Mouse (Mus musculus): ENCODE data around the gene Cdk14.
A peak's percentile ranks its signal among the peaks of the same experiment; 100 is the strongest.
"Not testable (repeated sequence)": the region's sequence is repeated elsewhere in the genome, so short reads cannot be mapped to it uniquely, and the experiment has no call there.

Cdk14 gene

DNA sequence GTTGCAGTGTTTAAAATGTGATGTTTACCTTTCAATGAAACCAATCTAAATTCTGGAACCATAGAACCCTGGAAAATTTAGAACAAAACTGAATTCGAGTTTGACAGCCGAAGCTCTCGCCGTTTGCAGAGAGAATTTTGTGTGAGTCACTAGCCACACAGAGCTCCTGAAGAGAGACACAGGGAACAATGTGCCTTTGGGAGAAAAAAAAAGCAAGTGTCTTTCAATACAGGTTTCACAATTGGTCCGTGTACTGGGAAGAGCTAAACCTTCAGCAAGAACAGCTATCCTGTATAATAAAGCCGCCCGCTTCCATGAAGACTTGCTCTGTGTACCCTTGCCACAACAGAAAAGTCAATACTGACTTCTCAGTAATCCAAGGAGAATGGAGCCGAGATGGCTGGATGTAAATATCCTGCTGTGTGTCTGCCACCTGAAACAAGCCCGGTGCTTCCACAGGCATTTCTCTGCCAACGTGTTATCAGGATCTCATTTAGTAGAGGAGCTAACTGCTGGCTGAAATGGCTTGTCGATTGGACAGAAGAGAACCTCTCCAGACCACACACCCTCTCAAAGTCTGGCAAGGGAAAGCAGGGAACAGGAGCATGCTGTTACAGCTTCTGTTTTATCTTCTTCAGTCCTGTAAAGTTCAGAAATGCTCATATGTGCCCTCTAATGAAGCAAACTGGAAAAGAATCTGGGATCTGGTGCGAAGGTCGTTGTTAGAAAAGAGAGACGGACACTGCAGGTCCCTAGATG lies 159.0 kb downstream of the Cdk14 start:
- peak in 1 of 2 experiments; percentile 7 for DNase-seq

DNA sequence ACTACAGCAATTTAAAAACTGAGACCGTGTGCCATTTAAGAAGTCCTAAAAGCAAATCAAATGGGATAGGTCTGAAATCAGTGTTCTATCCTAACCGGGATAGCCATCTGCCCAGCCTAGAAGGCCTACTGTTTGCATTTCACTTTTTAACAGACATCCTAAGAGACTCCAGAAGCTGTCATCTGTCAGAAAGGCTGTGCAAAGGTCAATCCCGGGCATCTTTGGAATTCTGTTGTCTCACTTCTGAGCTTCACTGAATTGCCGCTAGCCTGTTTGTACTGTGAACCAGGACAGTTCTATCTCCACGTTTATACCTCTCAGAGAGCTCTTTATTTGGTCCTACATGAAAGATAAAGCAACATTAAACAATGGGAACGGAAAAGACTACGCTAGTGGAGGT lies 159.8 kb downstream of the Cdk14 start:
- no peak for DNase-seq

DNA sequence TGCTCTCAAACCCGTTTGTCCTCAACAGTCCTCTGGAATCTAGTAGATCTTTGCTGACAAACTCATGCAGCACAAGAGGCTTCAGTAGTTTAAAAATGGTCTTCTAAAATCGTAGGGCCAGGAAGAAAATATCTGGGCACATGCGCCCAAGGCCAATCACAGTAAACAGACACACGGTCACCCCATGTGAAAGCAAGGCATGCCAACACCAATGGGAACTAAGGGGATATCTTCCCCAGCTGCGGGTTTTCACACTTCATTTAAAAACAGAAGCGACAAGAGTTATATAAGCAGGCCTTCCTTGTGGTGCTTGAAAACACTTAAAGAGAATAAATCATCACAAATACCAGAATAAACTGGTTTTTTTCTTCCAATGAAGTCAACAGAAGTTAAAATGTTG lies 165.7 kb downstream of the Cdk14 start:
- no peak for DNase-seq

DNA sequence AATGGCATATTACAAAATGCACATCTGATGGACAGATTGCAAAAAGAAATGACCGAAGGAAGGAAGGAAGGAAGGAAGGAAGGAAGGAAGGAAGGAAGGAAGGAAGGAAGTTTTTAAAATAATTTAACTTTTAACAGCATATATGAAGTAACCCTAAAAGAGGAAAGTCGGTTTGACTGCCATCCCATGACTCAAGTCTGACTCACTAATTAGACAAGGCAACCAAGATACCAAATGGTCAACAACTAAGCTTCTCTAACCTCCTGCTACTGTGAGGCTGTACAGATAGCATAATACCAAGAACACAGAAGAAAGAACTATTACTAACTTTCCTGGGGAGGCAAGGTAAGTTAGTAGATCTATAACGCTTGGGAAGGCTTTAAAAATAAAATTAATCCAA lies 166.9 kb downstream of the Cdk14 start:
- DNase-seq: no peak

DNA sequence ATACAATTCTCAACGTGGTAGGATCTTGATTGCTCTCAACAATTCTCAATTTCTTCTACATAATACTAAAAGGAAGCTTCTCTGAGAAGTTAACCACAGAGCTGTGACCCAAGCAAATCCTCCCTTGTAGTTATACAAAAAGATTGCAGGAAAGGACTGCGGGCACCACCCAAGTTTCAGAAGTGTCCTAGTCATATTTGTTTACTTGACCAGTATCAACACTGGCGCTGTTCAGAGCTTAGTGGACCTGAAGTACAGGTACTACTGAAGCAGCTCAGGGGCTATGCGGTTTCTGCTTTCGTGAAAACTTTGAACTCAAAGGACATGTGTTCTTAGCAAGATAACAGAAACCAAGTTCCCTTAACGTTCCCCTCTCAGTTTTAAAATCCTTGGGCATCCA lies 172.4 kb downstream of the Cdk14 start:
- no peak for DNase-seq

DNA sequence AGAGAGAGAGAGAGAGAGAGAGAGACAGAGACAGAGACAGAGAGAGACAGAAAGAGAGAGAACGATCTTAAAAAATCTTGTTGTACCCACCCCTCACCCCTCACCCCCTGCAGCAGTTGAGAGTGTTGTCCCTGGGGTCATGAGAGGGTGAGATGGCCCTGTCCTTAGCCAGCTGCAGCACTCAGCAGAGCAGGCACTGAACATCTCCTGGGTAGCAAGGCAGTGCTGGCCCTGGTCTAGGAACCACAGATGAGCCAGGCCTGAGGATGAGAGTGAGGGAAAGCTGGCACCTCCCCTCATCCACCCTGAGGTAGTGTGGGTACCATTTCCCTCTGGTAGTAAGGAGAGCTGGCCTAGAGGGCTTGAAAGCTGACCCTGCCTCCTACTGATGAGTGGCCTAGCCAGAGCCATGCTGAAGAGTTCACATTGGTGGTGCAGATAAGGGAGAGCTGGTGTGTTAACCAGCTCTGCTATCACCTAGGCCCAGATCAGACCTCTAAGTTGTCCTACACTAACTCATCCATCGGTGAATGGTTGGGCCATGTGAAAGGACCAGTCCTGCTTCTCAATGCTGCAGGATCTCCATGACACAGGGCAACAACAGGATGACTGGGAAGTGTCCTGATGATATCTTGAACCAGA lies 173.5 kb downstream of the Cdk14 start:
- no peak for DNase-seq

DNA sequence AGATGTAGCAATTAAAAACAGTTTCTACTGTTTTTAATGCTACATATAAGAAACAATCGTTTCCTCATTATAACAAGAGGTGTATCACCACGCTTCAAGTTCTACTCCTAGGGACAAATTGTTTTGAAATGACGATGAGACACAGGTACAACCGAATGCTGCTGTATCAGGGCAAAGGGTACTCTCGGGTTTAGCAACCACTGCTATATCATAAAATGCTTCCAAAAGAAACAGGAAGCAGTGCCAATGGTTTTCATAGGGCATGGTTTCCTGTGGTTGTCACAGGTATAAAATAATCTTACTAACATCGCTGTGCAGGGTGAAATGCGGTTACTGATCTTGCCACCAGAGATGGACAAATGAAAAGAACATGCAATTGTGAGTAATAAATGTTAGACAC lies 174.9 kb downstream of the Cdk14 start:
- DNase-seq: no peak

DNA sequence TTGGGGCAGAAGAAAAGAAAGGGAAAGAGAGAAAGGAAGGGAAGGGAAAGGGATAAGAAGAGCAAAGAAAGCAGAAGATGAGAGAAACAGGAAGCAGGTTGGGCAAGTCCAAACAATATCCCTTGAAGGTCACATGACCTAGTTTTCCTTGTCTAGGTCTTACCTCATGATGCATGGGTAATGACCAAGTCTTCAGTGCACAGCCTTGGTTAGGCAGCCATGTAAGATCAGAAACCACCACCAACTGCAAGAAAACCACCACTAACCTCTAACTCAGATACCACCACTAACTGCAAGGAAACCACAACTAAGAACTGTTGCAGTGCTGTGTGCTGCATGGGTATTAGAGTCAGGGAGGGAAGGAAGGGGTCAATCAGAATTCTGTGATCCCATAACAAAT lies 176.5 kb downstream of the Cdk14 start:
- DNase-seq: no peak

DNA sequence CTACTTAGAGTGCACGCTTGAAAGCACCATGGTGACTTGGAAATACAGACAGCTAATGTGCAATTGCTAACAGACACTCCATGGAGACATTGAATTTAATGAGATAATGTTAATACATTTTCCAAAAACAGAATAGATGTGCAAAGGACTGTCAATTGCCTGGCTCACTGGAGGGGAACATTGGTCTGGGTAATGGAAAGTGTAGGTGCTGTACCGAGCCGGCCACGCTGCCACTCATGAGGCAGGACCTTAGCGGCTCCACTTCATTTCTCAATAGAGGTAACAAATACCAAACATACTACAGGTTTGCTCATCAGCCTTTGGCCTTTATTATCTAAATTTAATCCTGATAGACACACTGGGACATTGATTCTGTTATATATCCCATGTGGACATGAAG lies 177.4 kb downstream of the Cdk14 start:
- DNase-seq: no peak

DNA sequence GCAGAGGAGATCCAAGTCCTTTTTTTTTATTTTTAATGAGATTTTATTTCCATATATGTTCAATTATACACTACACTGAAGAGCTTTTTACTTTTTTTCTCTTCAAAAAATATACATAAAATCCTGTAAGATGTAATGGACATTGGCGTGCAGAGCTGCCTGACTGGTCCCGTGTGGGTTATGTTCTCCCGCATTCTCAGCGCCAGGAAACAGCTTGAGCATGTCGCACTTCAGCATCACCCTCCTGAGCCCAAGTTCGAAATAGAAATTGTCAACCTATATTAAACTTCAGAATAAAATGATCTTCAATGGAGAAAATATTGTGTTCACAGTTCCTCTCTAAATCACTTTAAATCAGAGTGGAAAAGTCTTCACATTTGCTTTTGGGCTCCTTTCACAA lies 179.0 kb downstream of the Cdk14 start:
- DNase-seq: no peak

DNA sequence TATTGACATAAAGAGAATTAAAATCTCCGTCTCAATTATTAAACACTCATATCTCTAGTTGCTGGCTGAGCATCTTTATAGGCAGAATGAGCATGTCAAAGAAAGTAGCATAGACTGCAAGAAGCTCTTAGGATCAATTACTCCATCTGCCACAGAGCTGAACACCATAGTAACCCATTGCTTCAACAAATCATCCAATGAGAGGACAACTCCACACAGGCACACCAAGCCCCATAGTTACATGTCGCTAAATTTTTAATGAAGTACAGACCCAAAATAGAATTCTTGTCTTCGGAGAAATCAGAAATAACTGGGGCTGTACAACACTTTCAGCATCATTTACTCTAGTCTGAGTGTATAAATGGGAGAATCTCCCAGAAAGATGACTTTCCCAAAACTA lies 180.0 kb downstream of the Cdk14 start:
- no peak for DNase-seq

DNA sequence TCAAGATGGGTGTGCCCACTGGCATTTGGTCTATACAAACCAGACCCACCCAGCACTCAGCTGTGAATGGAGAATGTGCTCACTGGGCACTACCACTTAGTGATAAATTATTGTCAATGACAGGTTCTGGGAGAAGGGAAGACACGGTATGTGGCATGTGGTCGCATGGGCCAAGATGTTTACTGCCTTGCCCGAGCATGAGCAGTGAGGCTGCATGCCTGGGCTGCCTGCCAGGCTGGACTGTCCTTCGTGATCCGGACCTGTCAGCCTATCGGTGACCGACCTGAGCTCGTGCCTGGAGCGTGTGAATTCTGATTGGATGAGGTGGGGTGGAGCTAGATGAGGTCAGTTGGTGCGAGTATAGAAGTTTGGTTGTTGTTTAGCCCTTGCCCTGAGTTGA lies 185.2 kb downstream of the Cdk14 start:
- DNase-seq: not testable (repeated sequence)

DNA sequence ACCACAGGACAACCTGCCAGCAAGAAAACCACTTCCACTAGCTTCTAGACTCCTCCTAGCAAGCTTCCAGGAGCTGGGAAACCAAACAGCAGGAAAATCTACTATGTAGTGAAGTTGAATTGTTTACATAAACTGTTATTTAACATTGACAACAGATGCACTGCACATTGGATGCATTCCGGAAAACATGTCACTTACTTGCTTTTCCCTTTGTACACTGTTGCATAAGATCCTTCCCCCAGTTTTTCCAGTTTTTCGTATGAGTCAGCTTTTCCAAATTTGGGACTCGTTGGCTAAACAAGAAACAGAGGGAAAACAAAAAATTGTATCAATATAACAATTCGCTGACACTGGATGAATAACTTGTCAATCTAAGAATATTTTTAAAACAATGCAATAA lies 193.1 kb downstream of the Cdk14 start:
- DNase-seq: no peak

DNA sequence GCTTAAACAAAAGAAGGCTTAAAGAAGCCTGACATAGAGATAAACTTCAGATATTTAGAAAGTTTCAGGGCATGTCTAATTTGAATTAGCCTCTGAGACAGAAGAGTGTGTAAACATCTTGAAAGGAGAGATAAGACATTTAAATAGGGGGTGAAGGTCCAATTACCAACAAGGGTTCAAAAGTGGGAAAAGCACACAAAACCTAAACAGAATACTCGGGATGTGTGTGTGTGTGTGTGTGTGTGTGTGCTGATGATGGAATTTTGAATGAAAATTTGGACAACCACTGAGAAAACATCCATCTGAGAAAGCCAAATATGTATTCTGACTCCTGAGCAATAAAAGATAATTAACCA lies 208.4 kb downstream of the Cdk14 start:
- DNase-seq: no peak

DNA sequence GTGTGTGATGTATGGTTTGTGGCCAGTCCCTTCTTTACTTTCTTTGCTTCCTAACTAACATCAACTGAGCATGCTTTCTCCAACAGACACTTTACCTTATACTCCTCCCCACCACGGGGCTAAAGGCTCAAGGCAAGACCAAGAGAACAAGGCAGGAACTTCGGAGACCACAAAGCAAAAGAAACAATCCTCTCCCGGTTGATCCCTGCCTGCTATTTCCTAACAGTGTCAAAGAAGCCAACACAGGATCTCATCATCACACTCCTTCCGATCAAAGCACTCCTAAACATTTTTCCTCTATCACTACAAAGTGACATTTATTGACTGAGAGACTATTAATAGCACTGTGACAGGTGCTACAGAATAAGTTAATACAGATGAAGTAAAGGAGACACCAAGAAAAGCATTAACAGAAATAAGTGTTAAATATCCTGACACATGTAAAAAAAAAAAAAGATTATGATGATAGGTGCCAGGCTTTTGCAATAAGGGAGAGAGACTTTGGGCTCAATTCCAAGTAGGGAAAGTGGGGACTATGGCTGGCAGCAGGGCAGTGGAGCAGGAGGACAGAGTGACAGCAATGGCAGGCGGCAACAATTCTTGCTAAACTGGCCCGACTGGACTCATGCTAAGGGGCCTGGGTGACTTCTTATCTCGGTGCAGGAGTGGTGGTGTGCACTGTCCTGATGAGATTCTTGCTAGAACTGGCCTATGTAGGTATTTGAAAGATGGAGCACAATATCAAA lies 208.9 kb downstream of the Cdk14 start:
- no peak for DNase-seq

DNA sequence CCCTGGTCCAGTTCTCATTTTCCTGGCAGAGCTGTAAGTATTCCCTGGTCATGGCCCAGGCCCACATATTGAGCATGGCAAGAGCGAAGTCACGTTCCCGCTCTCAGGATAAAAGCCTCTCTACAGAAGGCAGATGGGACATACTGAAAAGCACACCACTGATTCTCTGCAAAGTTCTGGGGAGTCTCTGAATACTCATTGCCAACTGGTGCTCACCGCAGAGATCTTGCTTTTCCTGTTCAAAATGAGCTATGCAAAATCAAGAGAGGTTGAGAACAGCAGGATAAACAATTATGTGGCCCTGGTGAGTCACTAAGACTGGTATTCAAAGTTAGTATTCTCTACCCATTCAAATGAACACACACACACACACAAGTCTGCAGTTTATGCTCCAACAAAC lies 212.1 kb downstream of the Cdk14 start:
- no peak for DNase-seq

DNA sequence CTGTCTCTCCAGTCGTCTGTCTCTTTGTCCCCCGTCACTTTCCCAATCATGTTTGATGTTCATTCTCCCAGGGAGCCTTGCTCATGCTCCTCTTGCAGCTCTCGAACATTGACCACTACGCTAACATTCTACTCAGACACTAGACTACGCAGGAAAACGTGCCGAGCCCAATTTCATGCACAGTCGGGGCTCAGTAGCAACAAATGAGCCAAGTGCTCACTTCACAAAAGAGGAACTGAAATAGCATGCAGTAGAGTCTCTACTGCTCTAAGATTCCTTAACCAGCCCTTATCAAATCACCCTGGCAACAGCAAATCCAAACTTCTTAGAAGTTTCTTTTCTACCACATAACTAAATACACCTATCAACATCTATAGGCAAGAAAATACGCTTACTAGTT lies 214.1 kb downstream of the Cdk14 start:
- DNase-seq: no peak

DNA sequence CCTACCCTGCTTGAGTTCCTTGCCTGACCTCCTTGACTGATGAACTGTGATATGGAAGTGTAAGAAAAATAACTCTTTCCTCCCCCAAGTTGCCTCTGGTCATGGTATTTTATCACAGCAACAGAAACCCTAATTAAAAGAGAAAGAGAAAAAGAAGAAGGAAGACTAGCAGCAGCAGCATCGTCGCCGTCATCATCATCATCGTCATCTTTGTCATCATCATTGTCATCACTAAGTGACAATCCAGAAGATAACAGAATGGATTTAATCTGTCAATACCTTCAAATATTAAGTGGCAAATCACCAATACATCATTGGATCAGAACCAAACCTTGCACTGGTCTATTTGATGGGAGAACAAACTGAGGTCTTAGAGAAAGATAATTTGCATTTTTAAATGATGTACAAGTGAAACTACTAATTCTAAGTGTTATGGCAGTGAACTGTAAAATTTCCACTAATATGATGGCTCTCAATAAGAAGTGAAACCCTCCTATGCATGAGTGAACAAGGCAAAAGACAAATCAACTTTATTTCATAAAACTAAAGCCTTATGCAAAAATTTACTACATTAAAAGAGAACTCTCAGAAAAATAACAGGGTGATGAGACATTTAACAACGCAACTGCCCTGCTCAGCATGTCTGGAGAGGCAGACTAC lies 225.4 kb downstream of the Cdk14 start:
- DNase-seq: no peak

DNA sequence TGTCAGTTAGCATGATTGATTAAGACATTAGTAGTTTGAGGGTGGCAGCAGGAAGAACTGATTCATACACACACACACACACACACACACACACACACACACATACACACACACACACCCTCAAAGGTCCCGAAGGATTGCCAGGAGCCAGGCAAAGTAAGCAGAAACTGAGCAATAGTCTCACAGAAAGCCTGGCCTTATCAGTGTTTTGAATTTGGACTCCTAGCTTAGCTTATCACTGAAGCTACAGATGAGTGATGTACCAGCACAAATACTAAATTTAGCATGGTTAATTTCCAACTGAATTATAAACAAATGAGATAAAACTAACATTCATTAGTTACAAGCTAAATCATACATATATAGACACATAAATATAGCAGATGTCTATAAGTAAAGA lies 230.5 kb downstream of the Cdk14 start:
- DNase-seq: no peak

DNA sequence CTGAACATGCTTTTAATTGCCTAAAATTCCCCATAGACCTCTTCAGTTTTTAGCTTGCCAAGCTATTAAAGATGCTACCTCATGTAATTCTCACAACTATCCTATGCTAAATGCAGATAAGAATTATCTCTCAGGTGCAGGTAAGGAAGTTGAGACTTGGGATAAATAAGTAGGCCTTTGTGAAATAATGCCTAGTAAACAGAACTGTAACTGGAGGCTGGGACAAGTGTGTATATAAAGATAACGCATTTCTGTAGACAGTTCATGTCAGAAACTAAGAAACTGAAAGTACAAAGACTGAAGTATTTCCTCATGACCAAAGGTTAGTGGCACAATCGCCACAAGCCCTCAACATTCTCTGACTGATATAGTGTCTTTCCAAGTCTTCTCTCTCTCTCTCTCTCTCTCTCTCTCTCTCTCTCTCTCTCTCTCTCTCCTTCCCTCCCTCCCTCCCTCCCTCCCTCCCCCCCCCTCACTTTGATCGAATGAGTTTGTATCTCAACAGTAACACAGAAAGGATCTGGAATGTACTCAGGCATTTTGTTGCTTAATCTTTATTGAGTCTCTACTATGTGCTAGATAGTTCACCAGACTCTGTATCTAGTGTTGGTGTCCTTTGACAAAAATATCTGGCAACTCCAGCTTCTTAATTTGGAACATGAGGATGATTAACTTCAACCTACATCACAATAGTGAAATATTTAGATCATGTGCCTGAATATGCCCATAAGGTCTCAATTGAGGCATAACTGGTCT lies 233.9 kb downstream of the Cdk14 start:
- DNase-seq: no peak

DNA sequence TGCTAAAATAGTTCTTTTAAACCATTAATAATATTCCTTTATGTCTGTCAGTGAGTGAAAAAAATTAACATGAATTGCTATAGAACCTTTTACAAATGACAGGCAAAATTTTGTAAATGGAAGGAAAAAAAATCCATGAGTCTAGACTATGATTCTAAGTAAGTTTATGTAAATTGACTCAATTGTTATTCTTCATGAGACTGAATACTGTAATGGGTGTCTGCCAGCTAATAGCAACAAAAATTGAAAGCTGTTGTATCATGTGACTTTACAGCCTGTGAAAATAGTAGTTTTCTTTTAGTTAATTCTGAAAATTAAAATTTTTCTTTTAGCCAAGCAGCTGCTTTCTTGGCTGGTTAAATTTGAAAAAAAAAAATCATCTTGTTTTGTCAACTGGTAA lies 234.6 kb downstream of the Cdk14 start:
- no peak for DNase-seq

DNA sequence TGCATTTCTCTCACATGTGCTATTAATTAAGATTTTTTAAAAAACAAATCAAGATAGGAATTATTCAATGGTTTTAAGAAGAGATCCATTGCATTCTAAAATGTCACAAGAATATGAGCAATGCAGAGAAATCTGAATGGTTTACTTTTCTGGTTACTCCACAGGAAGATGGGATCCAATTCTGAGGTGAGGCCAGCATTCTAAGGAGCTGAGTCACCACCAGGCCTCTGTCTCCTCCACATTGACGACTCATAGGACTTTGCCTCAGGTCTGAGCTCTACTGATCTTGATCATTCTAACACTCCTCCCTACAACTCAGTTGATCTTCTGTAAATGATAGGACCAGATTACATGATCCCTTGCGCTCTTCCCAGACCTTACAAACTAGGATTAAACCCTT lies 239.4 kb downstream of the Cdk14 start:
- no peak for DNase-seq

DNA sequence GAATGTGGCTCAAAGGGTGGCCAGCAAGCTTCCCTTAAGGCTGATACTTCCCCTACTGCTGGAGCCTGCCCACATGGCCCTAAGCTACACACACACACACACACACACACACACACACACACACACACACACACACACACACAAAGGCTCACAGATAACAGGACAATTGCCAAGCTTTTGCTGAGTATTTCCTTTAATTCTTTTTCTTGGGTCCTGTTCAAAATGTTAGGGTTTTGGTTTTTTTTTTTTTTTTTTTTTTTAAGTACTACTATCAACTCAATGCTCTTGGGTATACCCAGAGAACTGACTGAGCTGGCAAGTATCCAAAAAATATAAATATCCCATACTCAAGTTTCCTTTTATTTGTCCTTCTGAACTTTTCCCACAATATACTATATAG lies 239.8 kb downstream of the Cdk14 start:
- DNase-seq: no peak

Data from cerebellum, postnatal 36 days (tissue).